Mouse (Mus musculus): ENCODE measurements around the gene C2cd4b. TPM values are rescaled to one million over a fixed set of nuclear protein-coding genes. Genes with fewer than 3 reads are reported as not detected.
"Not testable (repeated sequence)": the region's sequence is repeated elsewhere in the genome, so short reads cannot be mapped to it uniquely, and the experiment has no call there.

Gene C2cd4b
- polyA plus RNA-seq, 1 experiment = not detected

DNA sequence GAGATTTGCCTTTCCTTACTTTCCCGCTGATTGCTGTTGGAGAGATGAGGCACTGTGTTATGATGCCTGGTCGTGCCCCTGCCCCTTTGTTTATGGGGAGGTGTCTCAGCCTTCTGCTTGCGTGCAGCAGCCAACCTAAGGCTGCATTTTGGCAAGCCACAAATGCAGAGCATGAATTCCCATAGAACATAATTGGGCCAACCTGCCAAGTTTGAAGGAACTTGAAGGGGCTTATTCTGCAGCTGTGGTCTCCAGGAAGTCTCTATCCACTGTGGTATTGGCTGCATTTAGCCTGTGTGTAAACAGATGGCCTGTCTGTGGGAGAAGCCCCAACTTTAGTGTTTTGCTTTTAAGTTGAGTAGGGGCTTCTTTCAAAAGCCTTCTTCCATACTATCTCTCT, 4.5 kb upstream of the C2cd4b start:
- no peaks in the 10 kb centered on the region for H3K36me3 ChIP-seq (ENCODE audit: control insufficient read depth, insufficient read depth)
- TF ChIP-seq REST (IDR thresholded peaks at IDR 0.05; ENCODE audit: insufficient read depth, insufficient read length) = no peak
- no peak for TF ChIP-seq MYOG (IDR thresholded peaks at IDR 0.05; ENCODE audit: control insufficient read depth in 1 of 3, insufficient read depth in 1 of 3, insufficient read length in 2 of 3, low read depth in 2 of 3)
- TF ChIP-seq CEBPB (IDR thresholded peaks at IDR 0.05; ENCODE audit: insufficient read depth, poor library complexity, severe bottlenecking) = no peak
- TF ChIP-seq MYOD1 (IDR thresholded peaks at IDR 0.05; ENCODE audit: control insufficient read depth in 1 of 3, insufficient read length in 2 of 3, low read depth in 2 of 3) = no peak
- no peak for TF ChIP-seq USF1 (IDR thresholded peaks at IDR 0.05; ENCODE audit: low read depth)
- no peak for TF ChIP-seq POLR2A (IDR thresholded peaks at IDR 0.05; ENCODE audit: insufficient read length, low read depth)
- no peak for TF ChIP-seq POLR2AphosphoS2 (IDR thresholded peaks at IDR 0.05; ENCODE audit: insufficient read length, low read depth)
- TF ChIP-seq TCF12 (IDR thresholded peaks at IDR 0.05; ENCODE audit: insufficient read depth, poor library complexity, severe bottlenecking) = no peak
- no peak for TF ChIP-seq MAX (IDR thresholded peaks at IDR 0.05; ENCODE audit: low read depth)
- no peak for TF ChIP-seq E2F4 (IDR thresholded peaks at IDR 0.05; ENCODE audit: insufficient read depth)
- no peak for TF ChIP-seq SRF (IDR thresholded peaks at IDR 0.05; ENCODE audit: control insufficient read depth, insufficient read length, low read depth)
- TF ChIP-seq TCF3 (IDR thresholded peaks at IDR 0.05; ENCODE audit: insufficient read length, low read depth) = no peak
- peaks cover 18% of the 10 kb centered on the region for H3K27me3 ChIP-seq (ENCODE audit: control insufficient read depth, insufficient read depth, insufficient read length)
- H3K4me3 ChIP-seq = no peak overlapping the region
- H3ac ChIP-seq (ENCODE audit: control insufficient read depth, insufficient read length) = no peak overlapping the region
- no peak overlapping the region for H3K4me2 ChIP-seq (ENCODE audit: low read depth)
- H3K79me2 ChIP-seq (ENCODE audit: control insufficient read depth, insufficient read depth) = no peaks in the 10 kb centered on the region

DNA sequence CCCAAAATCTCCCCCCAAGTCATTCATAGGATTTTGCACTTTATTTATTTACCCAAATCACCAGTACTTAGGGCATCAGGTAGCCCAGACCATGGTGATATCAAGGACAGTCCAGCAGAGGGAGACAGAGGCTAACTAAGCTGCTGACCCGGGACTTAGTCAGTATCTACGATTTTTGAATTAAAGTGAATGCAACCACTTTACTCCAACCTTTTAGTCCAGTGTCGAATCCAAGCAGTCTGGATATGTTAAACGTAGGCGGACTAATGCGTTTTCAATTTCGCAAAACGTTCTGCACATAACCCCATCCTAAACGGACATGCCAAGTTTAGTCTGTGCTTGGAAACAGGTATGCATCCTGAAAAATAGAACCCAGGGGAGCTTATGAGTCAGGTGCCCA, 551 bp upstream of the C2cd4b start:
- Histone ChIP-seq H3K27me3 (ENCODE audit: control insufficient read depth, insufficient read depth, insufficient read length) (peaks cover 50% of the 10 kb centered on the region), H3K36me3 (ENCODE audit: control insufficient read depth, insufficient read depth) (no peaks in the 10 kb centered on the region), H3ac (ENCODE audit: control insufficient read depth, insufficient read length) (no peak overlapping the region), H3K4me2 (ENCODE audit: low read depth) (no peak overlapping the region), H3K79me2 (ENCODE audit: control insufficient read depth, insufficient read depth) (no peaks in the 10 kb centered on the region), H3K4me3 (no peak overlapping the region)
- TF ChIP-seq TCF3 (IDR thresholded peaks at IDR 0.05; ENCODE audit: insufficient read length, low read depth) (no peak), REST (IDR thresholded peaks at IDR 0.05; ENCODE audit: insufficient read depth, insufficient read length) (no peak), POLR2AphosphoS2 (IDR thresholded peaks at IDR 0.05; ENCODE audit: insufficient read length, low read depth) (no peak), MAX (IDR thresholded peaks at IDR 0.05; ENCODE audit: low read depth) (no peak), SRF (IDR thresholded peaks at IDR 0.05; ENCODE audit: control insufficient read depth, insufficient read length, low read depth) (no peak), POLR2A (IDR thresholded peaks at IDR 0.05; ENCODE audit: insufficient read length, low read depth) (no peak), E2F4 (IDR thresholded peaks at IDR 0.05; ENCODE audit: insufficient read depth) (no peak), CEBPB (IDR thresholded peaks at IDR 0.05; ENCODE audit: insufficient read depth, poor library complexity, severe bottlenecking) (no peak), MYOD1 (IDR thresholded peaks at IDR 0.05; ENCODE audit: control insufficient read depth in 1 of 3, insufficient read length in 2 of 3, low read depth in 2 of 3) (no peak), TCF12 (IDR thresholded peaks at IDR 0.05; ENCODE audit: insufficient read depth, poor library complexity, severe bottlenecking) (no peak), MYOG (IDR thresholded peaks at IDR 0.05; ENCODE audit: control insufficient read depth in 1 of 3, insufficient read depth in 1 of 3, insufficient read length in 2 of 3, low read depth in 2 of 3) (no peak), USF1 (IDR thresholded peaks at IDR 0.05; ENCODE audit: low read depth) (no peak)

DNA sequence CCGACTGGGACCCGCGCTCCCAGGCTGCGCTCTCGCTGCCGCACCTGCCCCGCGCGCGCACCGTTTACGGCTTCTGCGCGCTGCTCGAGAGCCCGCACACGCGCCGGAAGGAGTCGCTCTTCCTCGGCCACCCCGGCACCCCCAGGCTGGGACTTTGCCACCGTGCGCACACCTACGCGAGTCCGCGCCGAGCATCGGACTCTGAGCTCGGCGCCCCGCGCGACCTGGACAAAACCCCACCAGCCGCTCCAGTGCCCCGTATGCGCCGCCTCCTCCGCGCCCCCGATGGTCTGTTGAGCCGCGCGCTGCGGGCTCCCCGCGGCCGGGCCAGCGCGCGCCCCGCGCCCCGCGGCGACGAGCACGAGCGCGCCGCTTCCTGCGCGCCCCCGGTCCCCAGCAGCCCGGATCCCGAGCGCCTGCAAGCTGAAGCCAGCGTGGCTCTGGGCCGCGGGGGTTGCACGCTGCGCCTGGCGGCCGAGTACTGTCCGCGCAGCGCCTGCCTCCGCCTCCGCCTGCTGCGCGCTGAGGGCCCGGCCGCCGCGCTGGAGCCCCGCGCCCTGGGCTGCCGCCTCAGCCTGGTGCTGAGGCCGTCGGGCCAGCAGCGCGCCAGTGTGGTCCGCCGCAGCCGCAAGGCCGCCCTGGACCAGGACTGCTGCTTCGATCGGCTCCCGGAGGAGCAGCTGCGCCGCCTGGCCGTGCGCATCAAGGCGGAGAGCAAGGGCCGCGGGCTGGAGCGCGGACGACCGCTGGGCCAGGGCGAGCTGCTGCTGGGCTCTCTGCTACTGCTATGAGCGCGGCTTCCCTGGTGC, 923 bp downstream of the C2cd4b start:
- not testable (repeated sequence) for H3ac ChIP-seq (ENCODE audit: control insufficient read depth, insufficient read length); H3K4me2 ChIP-seq (ENCODE audit: low read depth); H3K79me2 ChIP-seq (ENCODE audit: control insufficient read depth, insufficient read depth); H3K36me3 ChIP-seq (ENCODE audit: control insufficient read depth, insufficient read depth); H3K4me3 ChIP-seq
- H3K27me3 ChIP-seq (ENCODE audit: control insufficient read depth, insufficient read depth, insufficient read length) = peaks cover 53% of the 10 kb centered on the region

DNA sequence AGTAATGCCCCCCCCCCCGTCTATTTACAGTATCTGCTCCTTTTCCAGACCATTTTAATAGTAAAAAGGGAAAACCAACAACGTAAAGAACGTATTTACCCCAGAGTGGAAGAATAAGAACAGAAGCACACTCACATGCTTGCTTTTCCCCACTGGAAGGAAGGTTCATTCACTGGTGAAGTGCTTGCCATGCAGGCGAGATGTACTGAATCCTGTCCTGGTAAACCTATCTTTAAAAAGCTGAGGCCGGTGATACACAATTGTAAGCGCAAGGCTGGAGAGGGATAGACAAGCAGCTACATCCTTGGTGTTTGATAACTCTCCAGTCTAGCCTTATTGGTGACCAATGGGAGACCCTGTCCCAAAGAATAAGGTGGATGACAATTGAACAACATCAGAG, 1.8 kb downstream of the C2cd4b start:
- H3K36me3 ChIP-seq (ENCODE audit: control insufficient read depth, insufficient read depth) = no peaks in the 10 kb centered on the region
- H3K4me2 ChIP-seq (ENCODE audit: low read depth) = no peak overlapping the region
- H3K27me3 ChIP-seq (ENCODE audit: control insufficient read depth, insufficient read depth, insufficient read length) = peaks cover 58% of the 10 kb centered on the region
- H3K79me2 ChIP-seq (ENCODE audit: control insufficient read depth, insufficient read depth) = no peaks in the 10 kb centered on the region
- TF ChIP-seq MYOG (IDR thresholded peaks at IDR 0.05; ENCODE audit: control insufficient read depth in 1 of 3, insufficient read depth in 1 of 3, insufficient read length in 2 of 3, low read depth in 2 of 3) = no peak
- no peak for TF ChIP-seq POLR2AphosphoS2 (IDR thresholded peaks at IDR 0.05; ENCODE audit: insufficient read length, low read depth)
- no peak for TF ChIP-seq CEBPB (IDR thresholded peaks at IDR 0.05; ENCODE audit: insufficient read depth, poor library complexity, severe bottlenecking)
- no peak for TF ChIP-seq REST (IDR thresholded peaks at IDR 0.05; ENCODE audit: insufficient read depth, insufficient read length)
- TF ChIP-seq MYOD1 (IDR thresholded peaks at IDR 0.05; ENCODE audit: control insufficient read depth in 1 of 3, insufficient read length in 2 of 3, low read depth in 2 of 3) = no peak
- TF ChIP-seq USF1 (IDR thresholded peaks at IDR 0.05; ENCODE audit: low read depth) = no peak
- no peak for TF ChIP-seq POLR2A (IDR thresholded peaks at IDR 0.05; ENCODE audit: insufficient read length, low read depth)
- TF ChIP-seq TCF3 (IDR thresholded peaks at IDR 0.05; ENCODE audit: insufficient read length, low read depth) = no peak
- no peak for TF ChIP-seq MAX (IDR thresholded peaks at IDR 0.05; ENCODE audit: low read depth)
- no peak for TF ChIP-seq TCF12 (IDR thresholded peaks at IDR 0.05; ENCODE audit: insufficient read depth, poor library complexity, severe bottlenecking)
- no peak for TF ChIP-seq SRF (IDR thresholded peaks at IDR 0.05; ENCODE audit: control insufficient read depth, insufficient read length, low read depth)
- TF ChIP-seq E2F4 (IDR thresholded peaks at IDR 0.05; ENCODE audit: insufficient read depth) = no peak
- H3ac ChIP-seq (ENCODE audit: control insufficient read depth, insufficient read length) = no peak overlapping the region
- H3K4me3 ChIP-seq = no peak overlapping the region

DNA sequence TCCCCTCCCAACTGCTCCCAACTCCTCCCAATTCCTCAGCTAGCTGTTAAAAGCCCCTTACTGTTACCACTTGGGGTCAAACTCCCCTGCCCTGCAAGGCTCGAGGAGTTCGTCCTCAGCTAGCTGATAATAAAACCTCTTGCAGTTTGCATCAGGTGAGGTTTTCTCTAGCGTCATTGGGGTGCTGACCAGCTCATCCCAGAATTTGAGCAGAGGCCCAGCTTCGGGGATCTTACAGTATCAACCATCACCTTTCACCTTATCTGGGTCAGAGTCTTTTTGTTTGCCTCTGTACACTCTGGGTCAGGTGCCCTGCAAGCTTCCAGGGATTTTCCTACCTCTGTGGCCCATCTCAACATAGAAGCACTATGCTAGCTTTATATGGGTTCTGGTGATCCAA, 4.1 kb downstream of the C2cd4b start:
- H3K27me3 ChIP-seq (ENCODE audit: control insufficient read depth, insufficient read depth, insufficient read length) = peaks cover 74% of the 10 kb centered on the region
- TF ChIP-seq POLR2A (IDR thresholded peaks at IDR 0.05; ENCODE audit: insufficient read length, low read depth) = no peak
- no peak for TF ChIP-seq SRF (IDR thresholded peaks at IDR 0.05; ENCODE audit: control insufficient read depth, insufficient read length, low read depth)
- no peak for TF ChIP-seq MYOD1 (IDR thresholded peaks at IDR 0.05; ENCODE audit: control insufficient read depth in 1 of 3, insufficient read length in 2 of 3, low read depth in 2 of 3)
- no peak for TF ChIP-seq TCF12 (IDR thresholded peaks at IDR 0.05; ENCODE audit: insufficient read depth, poor library complexity, severe bottlenecking)
- no peak for TF ChIP-seq MAX (IDR thresholded peaks at IDR 0.05; ENCODE audit: low read depth)
- TF ChIP-seq USF1 (IDR thresholded peaks at IDR 0.05; ENCODE audit: low read depth) = no peak
- TF ChIP-seq POLR2AphosphoS2 (IDR thresholded peaks at IDR 0.05; ENCODE audit: insufficient read length, low read depth) = no peak
- TF ChIP-seq TCF3 (IDR thresholded peaks at IDR 0.05; ENCODE audit: insufficient read length, low read depth) = no peak
- TF ChIP-seq E2F4 (IDR thresholded peaks at IDR 0.05; ENCODE audit: insufficient read depth) = no peak
- TF ChIP-seq MYOG (IDR thresholded peaks at IDR 0.05; ENCODE audit: control insufficient read depth in 1 of 3, insufficient read depth in 1 of 3, insufficient read length in 2 of 3, low read depth in 2 of 3) = no peak
- TF ChIP-seq CEBPB (IDR thresholded peaks at IDR 0.05; ENCODE audit: insufficient read depth, poor library complexity, severe bottlenecking) = no peak
- TF ChIP-seq REST (IDR thresholded peaks at IDR 0.05; ENCODE audit: insufficient read depth, insufficient read length) = no peak
- H3ac ChIP-seq (ENCODE audit: control insufficient read depth, insufficient read length) = no peak overlapping the region
- no peaks in the 10 kb centered on the region for H3K79me2 ChIP-seq (ENCODE audit: control insufficient read depth, insufficient read depth)
- H3K4me3 ChIP-seq = no peak overlapping the region
- no peak overlapping the region for H3K4me2 ChIP-seq (ENCODE audit: low read depth)
- no peaks in the 10 kb centered on the region for H3K36me3 ChIP-seq (ENCODE audit: control insufficient read depth, insufficient read depth)
